Mouse (Mus musculus) Patski (cell line): ENCODE measurements around the gene Klra5. TPM values are rescaled to one million over a fixed set of nuclear protein-coding genes. Genes with fewer than 3 reads are reported as not detected.
"Not testable (repeated sequence)": the region's sequence is repeated elsewhere in the genome, so short reads cannot be mapped to it uniquely, and the experiment has no call there.

Experiments
- ATAC-seq: fragments of 100-300 bp; one replicate; pipeline ENCODE4 v1.8.0; 2021
- CTCF ChIA-PET: fragments of 350-600 bp; sonication (Branson Sonifier 250); formaldehyde crosslinking; loops from one replicate; lab custom pipeline; 2022; ENCODE audit warnings: inconsistent platforms; lab: Charles Lee
- POLR2A ChIA-PET: fragments of 350-600 bp; sonication (Branson Sonifier 250); formaldehyde crosslinking; loops from one replicate; lab custom pipeline; 2022; ENCODE audit warnings: antibody characterized with exemption, inconsistent platforms; lab: Charles Lee
- DNase-seq: peaks from one replicate; pipeline ENCODE4 v3.0.0-alpha.2; 2011; ENCODE audit warnings: low read depth, low spot score
- H3K27me3 ChIP-seq: fragments of 371-371 bp; one replicate; pipeline ENCODE4 v1.5.1; 2021
- CTCF ChIP-seq: fragments of 100-300 bp; IDR thresholded peaks from one replicate; pipeline ENCODE4 v1.5.1; 2021
- in situ Hi-C: fragments of 300-500 bp; cut with MboI; formaldehyde crosslinking; loops from 3 replicates; pipeline ENCODE4 v1.11.1; 2018; ENCODE audit warnings: low pct_unique_long_range_greater_than_20kb, mixed read lengths
- polyA plus RNA-seq: library from polyadenylated mRNA; unstranded; gene quantifications from one replicate; pipeline ENCODE4 v1.2.3, GENCODE M21; 2021

The Klra5 gene
- not detected for polyA plus RNA-seq

GRCm38 (mm10) chr6:129917476-129917946, at the start of gene Klra5:
Gene Klra5 (minus strand): TSS chr6:129917650.
- in situ Hi-C loops, ATAC-seq, CTCF ChIA-PET, POLR2A ChIA-PET, H3K27me3 ChIP-seq, DNase-seq: not testable (repeated sequence)

GRCm38 (mm10) chr6:129916996-129917395, 454 bp downstream of the Klra5 start:
- DNase-seq (no peak), ATAC-seq (no peak)
- no peaks in the 10 kb centered on the region for H3K27me3 ChIP-seq
- in situ Hi-C loops, result no loop called here
- CTCF ChIA-PET, result no interaction called here
- POLR2A ChIA-PET, result no interaction called here
- TF ChIP-seq CTCF, result no peak

- DNase-seq (no peak), ATAC-seq (no peak)
- ChIA-PET POLR2A (no interaction called here), CTCF (no interaction called here)
- in situ Hi-C loops, result no loop called here
- no peak for TF ChIP-seq CTCF
- no peaks in the 10 kb centered on the region for H3K27me3 ChIP-seq
Measured at GRCm38 (mm10) chr6:129882525-129882924, 34.9 kb downstream of the Klra5 start.

GRCm38 (mm10) chr6:129876549-129876948, 40.9 kb downstream of the Klra5 start, which contains the start of gene Klra17:
Gene Klra17 (minus strand): TSS chr6:129876672.
- no peaks in the 10 kb centered on the region for H3K27me3 ChIP-seq
- in situ Hi-C loops, result no loop called here
- CTCF ChIA-PET, result no interaction called here
- TF ChIP-seq CTCF, result no peak
- DNase-seq (no peak), ATAC-seq (no peak)
- POLR2A ChIA-PET, result no interaction called here

GRCm38 (mm10) chr6:129862349-129862748, 55.1 kb downstream of the Klra5 start, which contains the start of gene Gm17631:
Gene Gm17631 (plus strand): TSS chr6:129862649.
- POLR2A ChIA-PET, ATAC-seq, in situ Hi-C loops, H3K27me3 ChIP-seq, DNase-seq, CTCF ChIA-PET: not testable (repeated sequence)

Other genes with a start within 250 kb of the Klra5 start
- not detected for gene Klrc1, start 238.7 kb downstream of the Klra5 start, polyA plus RNA-seq
- not detected for gene Klri1, start 200.5 kb downstream of the Klra5 start, polyA plus RNA-seq
- not detected for gene Klri2, start 177.2 kb downstream of the Klra5 start, polyA plus RNA-seq
- not detected for gene Gm156, start 133.4 kb downstream of the Klra5 start, polyA plus RNA-seq
- gene Gm17631, start 55.0 kb downstream of the Klra5 start, polyA plus RNA-seq, result not detected
- gene Klra17, start 41.0 kb downstream of the Klra5 start, polyA plus RNA-seq, result not detected
- gene Klra6, start 109.3 kb upstream of the Klra5 start, polyA plus RNA-seq, result not detected
- gene Klra4, start 149.6 kb upstream of the Klra5 start, polyA plus RNA-seq, result not detected
- not detected for gene Klra8, start 212.2 kb upstream of the Klra5 start, polyA plus RNA-seq